Mouse (Mus musculus) urinary bladder, postnatal 10 days (tissue): ENCODE measurements around the gene Nxpe4.
"Not testable (repeated sequence)": the region's sequence is repeated elsewhere in the genome, so short reads cannot be mapped to it uniquely, and the experiment has no call there.

Source experiments
- DNase-seq: peaks from one replicate; pipeline ENCODE4 v3.0.0; 2022; ENCODE audit warnings: low spot score

The Nxpe4 gene

DNA sequence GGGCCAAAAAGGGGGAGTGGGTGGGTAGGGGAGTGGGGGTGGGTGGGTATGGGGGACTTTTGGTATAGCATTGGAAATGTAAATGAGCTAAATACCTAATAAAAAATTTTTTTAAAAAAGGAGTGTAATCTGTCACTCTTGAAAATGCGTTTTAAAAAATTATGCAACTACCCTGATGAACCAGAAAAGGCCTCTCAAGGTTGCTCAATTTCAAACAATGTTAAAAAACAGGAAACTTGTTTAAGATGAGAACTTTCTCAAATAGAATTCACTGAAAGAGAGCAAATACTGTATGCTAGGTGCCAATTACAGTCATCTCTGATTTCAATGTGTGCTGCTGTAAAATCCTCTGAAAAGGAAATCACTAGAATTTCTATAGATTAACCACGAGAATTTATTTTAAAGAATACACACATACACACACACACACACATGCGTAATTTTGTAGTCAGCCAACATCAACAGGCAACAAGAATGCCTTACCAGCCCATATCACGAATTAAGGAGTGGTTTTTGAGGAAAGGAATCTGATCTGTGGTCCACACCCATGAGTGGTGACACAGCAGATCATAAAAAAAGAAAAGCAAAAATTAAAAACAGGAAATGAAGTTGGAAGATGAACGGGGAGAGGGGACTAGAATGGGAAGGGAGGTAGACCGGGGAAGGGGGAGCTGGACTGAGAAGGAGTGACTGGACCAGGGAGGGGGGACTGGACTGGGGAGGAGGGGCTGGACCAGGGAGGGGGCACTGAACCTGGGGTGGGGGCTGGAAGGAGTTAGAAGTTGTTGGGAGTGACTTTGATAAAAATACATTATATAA lies 248.6 kb downstream of the Nxpe4 start:
- no peak for DNase-seq

- DNase-seq = no peak
Observed at GRCm38 (mm10) chr9:48413591-48413990, 251.8 kb downstream of the Nxpe4 start.

DNA sequence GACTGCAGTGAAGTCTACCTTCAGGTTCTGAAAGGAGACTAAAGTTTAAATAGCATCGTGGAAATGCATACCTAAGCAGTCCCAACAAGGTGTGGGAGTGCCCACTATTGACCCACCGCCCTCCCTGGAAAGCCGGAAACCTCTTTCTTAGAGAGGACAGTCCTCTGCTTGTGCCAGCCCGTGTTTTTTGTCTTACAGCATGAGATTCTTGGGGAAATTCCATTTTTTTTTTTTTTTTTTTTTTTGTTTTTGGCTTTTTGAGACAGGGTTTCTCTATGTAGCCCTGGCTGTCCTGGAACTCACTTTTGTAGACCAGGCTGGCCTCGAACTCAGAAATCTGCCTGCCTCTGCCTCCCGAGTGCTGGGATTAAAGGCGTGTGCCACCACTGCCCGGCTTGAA lies 255.5 kb downstream of the Nxpe4 start:
- DNase-seq = not testable (repeated sequence)

GRCm38 (mm10) chr9:48417994-48418393 lies 256.2 kb downstream of the Nxpe4 start:
- DNase-seq = no peak

GRCm38 (mm10) chr9:48418397-48418796 lies 256.6 kb downstream of the Nxpe4 start:
- DNase-seq = no peak

DNA sequence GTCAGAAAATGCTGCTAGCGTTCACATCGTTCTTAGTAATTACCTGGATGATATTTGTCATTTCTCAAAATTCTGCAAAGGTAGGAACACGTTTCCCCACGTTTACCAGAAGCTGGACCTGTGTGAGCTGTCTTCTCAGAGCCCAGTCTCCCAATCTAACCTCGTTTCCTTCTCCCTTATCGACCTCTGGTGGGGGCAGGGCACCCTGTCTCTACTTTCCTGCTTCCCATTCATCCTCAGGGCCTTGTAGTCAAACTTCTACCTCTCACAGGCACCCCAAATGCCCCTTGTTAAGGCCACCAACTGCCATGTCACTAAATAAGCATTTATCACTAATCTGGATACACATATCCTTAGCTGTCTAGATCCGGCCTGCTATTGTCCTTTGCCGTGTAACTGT lies 257.0 kb downstream of the Nxpe4 start:
- DNase-seq = no peak

DNA sequence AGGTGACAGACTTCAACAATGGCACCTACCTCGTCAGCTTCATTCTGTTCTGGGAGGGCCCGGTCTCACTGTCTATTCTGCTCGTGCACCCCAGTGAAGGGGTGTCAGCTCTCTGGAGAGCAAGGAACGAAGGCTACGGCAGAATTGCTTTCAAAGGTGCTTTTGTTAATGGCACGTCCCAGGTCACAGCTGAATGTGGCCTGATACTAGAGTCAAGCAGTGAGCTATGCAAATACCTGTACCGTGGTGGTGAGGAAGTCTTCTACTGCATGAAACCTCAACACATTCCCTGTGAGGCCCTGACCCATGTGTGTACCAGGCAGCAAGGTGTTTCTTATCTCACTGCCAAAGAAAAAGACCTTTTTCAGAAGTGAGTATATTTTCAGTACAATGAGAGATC lies 258.6 kb downstream of the Nxpe4 start:
- no peak for DNase-seq

DNA sequence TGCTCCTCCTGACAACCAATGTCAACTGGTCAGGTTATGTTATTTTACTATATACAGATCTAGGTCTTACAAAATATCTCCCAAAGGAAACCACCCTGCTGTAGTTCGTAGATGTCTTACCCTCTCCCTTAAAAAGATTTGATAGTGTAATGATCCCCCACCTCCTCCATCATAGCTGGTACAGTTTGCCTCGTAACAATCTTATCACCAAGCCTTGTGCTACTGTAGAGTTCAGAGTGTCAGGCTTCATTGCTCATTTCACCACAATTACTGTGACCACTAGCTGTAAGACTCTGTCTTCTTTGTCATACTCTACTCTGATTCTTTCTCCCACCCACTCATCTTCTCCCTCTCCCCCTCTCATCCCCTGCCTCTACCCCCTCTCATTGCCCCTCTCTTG lies 259.2 kb downstream of the Nxpe4 start:
- no peak for DNase-seq

DNA sequence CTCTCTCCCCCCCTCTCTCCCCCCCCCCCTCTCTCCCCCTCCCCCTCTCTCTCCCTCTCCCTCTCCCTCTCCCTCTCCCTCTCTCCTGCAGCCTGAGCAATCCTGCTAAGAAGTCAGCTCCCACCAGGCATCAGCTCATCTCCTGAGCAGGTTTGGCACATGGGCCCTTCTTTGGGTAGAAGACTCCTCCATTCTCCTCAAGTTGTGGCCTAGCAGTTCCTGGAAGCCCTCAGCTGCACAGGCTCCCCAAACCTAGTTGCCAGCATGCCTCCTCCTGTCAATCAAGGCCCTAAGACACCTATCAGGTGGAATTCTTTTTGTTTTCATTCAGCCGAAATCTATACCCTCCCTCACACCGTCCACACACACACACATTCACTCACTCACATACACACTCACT lies 259.7 kb downstream of the Nxpe4 start:
- no peak for DNase-seq

DNA sequence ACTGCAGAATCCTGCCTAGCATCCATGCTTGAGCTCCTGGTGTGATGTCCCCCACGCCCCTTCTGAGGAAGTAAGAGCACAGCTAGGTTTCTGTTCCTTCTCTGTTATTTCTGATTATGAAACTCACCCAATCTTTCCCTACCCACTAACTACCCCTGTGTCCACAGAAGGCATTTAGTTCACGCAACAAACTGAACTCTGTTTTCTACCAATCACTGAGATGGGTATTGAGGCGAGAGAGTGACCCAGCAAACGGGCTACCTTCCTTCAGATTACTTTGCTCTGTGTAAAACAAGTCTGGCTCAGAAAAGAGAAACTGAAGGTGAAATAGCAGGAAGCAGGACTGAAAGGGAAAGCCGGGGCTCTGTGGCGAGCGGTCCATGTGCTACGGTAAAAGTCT lies 260.6 kb downstream of the Nxpe4 start:
- no peak for DNase-seq

- DNase-seq = no peak
Observed at GRCm38 (mm10) chr9:48423256-48423655, 261.4 kb downstream of the Nxpe4 start.

- no peak for DNase-seq
Observed at GRCm38 (mm10) chr9:48427176-48427575, 265.4 kb downstream of the Nxpe4 start.

GRCm38 (mm10) chr9:48432449-48432848 lies 270.6 kb downstream of the Nxpe4 start:
- no peak for DNase-seq

DNA sequence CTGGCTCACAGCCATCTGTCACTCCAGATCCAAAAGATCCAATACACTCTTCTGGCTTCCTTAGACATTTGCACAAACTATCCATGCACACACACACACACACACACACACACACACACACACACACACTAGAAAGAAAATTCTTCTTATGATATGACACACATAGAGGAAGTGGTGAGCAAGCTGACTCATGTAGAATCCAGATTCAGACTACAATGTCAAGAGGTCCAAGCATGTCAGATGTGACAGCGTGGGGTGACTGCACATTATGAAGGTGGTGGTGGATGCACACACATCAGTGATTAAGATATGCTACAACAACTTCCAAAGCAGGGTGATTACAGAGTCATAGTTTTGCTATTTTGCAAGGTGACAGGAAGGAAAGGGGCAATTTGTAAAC lies 282.1 kb downstream of the Nxpe4 start:
- DNase-seq = no peak

GRCm38 (mm10) chr9:48444821-48445220 lies 283.0 kb downstream of the Nxpe4 start:
- DNase-seq = no peak

GRCm38 (mm10) chr9:48447783-48448209 lies 286.0 kb downstream of the Nxpe4 start:
- DNase-seq = no peak
